Mouse (Mus musculus): Measurements from ENCODE around the gene D930020B18Rik. TPM values are rescaled to one million over a fixed set of nuclear protein-coding genes. Genes with fewer than 3 reads are reported as not detected.

Gene D930020B18Rik
- polyA plus RNA-seq, 1 experiment from 2014 or later = 1.2 TPM

GRCm38 (mm10) chr10:121716862-121717261 lies 75.5 kb downstream of the D930020B18Rik start:
- no peak overlapping the region for H3K27ac ChIP-seq (replicated peaks)
- H3K27me3 ChIP-seq (ENCODE audit: control insufficient read depth, insufficient read depth, low read length) = no peaks in the 10 kb centered on the region
- H3K4me3 ChIP-seq (ENCODE audit: low read depth, low read length) = no peak overlapping the region
- DNase-seq (ENCODE audit: low spot score) (no peak), ATAC-seq (ENCODE audit: low FRiP score, low TSS enrichment) (no peak)
- H3K9ac ChIP-seq (ENCODE audit: low read length) = no peak overlapping the region
- no peak overlapping the region for H3K4me2 ChIP-seq (replicated peaks; ENCODE audit: low read depth)
- no peak for TF ChIP-seq EP300 (optimal IDR thresholded peaks at IDR 0.05)
- TF ChIP-seq CTCF (IDR thresholded peaks at IDR 0.05; ENCODE audit: low read depth) = no peak
- H3K4me1 ChIP-seq (replicated peaks; ENCODE audit: control insufficient read depth, insufficient read depth) = no peaks in the 10 kb centered on the region
- peaks cover 7% of the 10 kb centered on the region; the same call in 1 of the 2 replicates for H3K9me3 ChIP-seq (ENCODE audit: control insufficient read depth, low read length)
- no peaks in the 10 kb centered on the region for H3K36me3 ChIP-seq (ENCODE audit: control insufficient read depth, insufficient read depth, low read length)

GRCm38 (mm10) chr10:121718896-121719585 lies 77.7 kb downstream of the D930020B18Rik start:
- Histone ChIP-seq H3K27ac (replicated peaks) (no peak overlapping the region), H3K27me3 (ENCODE audit: control insufficient read depth, insufficient read depth, low read length) (no peaks in the 10 kb centered on the region), H3K4me3 (ENCODE audit: low read depth, low read length) (no peak overlapping the region), H3K9ac (ENCODE audit: low read length) (no peak overlapping the region), H3K36me3 (ENCODE audit: control insufficient read depth, insufficient read depth, low read length) (no peaks in the 10 kb centered on the region), H3K4me2 (replicated peaks; ENCODE audit: low read depth) (no peak overlapping the region), H3K4me1 (replicated peaks; ENCODE audit: control insufficient read depth, insufficient read depth) (no peaks in the 10 kb centered on the region), H3K9me3 (ENCODE audit: control insufficient read depth, low read length) (peaks cover 7% of the 10 kb centered on the region; the same call in 1 of the 2 replicates)
- DNase-seq (ENCODE audit: low spot score) (no peak), ATAC-seq (ENCODE audit: low FRiP score, low TSS enrichment) (no peak)
- no peak for TF ChIP-seq EP300 (optimal IDR thresholded peaks at IDR 0.05)
- no peak for TF ChIP-seq CTCF (IDR thresholded peaks at IDR 0.05; ENCODE audit: low read depth)
- WGBS = 95% methylated on average over 18 of the region's 18 CpGs

- 96% methylated on average over 13 of the region's 13 CpGs for WGBS
- DNase-seq (ENCODE audit: low spot score) = no peak
- H3K9me3 ChIP-seq (ENCODE audit: control insufficient read depth, low read length) = peaks cover 7% of the 10 kb centered on the region; the same call in 1 of the 2 replicates
- TF ChIP-seq EP300 (optimal IDR thresholded peaks at IDR 0.05) (no peak), CTCF (IDR thresholded peaks at IDR 0.05; ENCODE audit: low read depth) (no peak)
- H3K27me3 ChIP-seq (ENCODE audit: control insufficient read depth, insufficient read depth, low read length) = no peaks in the 10 kb centered on the region
- H3K4me2 ChIP-seq (replicated peaks; ENCODE audit: low read depth) = no peak overlapping the region
- no peak overlapping the region for H3K27ac ChIP-seq (replicated peaks)
- no peak overlapping the region for H3K9ac ChIP-seq (ENCODE audit: low read length)
- no peak overlapping the region for H3K4me3 ChIP-seq (ENCODE audit: low read depth, low read length)
- ATAC-seq (ENCODE audit: low FRiP score, low TSS enrichment) = no peak
- no peaks in the 10 kb centered on the region for H3K36me3 ChIP-seq (ENCODE audit: control insufficient read depth, insufficient read depth, low read length)
- H3K4me1 ChIP-seq (replicated peaks; ENCODE audit: control insufficient read depth, insufficient read depth) = no peaks in the 10 kb centered on the region
Measured at GRCm38 (mm10) chr10:121720701-121721100, 79.3 kb downstream of the D930020B18Rik start.

- H3K9ac ChIP-seq (ENCODE audit: low read length) = no peak overlapping the region
- TF ChIP-seq CTCF (IDR thresholded peaks at IDR 0.05; ENCODE audit: low read depth) (no peak), EP300 (optimal IDR thresholded peaks at IDR 0.05) (no peak)
- no peaks in the 10 kb centered on the region for H3K36me3 ChIP-seq (ENCODE audit: control insufficient read depth, insufficient read depth, low read length)
- WGBS = 78% methylated on average over 4 of the region's 4 CpGs
- H3K27me3 ChIP-seq (ENCODE audit: control insufficient read depth, insufficient read depth, low read length) = no peaks in the 10 kb centered on the region
- no peak overlapping the region for H3K4me3 ChIP-seq (ENCODE audit: low read depth, low read length)
- no peaks in the 10 kb centered on the region for H3K4me1 ChIP-seq (replicated peaks; ENCODE audit: control insufficient read depth, insufficient read depth)
- peaks cover 1% of the 10 kb centered on the region; the same call in 1 of the 2 replicates for H3K9me3 ChIP-seq (ENCODE audit: control insufficient read depth, low read length)
- no peak overlapping the region for H3K4me2 ChIP-seq (replicated peaks; ENCODE audit: low read depth)
- no peak overlapping the region for H3K27ac ChIP-seq (replicated peaks)
- DNase-seq (ENCODE audit: low spot score) (no peak), ATAC-seq (ENCODE audit: low FRiP score, low TSS enrichment) (no peak)
Measured at GRCm38 (mm10) chr10:121726505-121726904, 85.1 kb downstream of the D930020B18Rik start.

GRCm38 (mm10) chr10:121727151-121727550 lies 85.8 kb downstream of the D930020B18Rik start:
- Histone ChIP-seq H3K9ac (ENCODE audit: low read length) (no peak overlapping the region), H3K36me3 (ENCODE audit: control insufficient read depth, insufficient read depth, low read length) (no peaks in the 10 kb centered on the region), H3K27ac (replicated peaks) (no peak overlapping the region), H3K4me1 (replicated peaks; ENCODE audit: control insufficient read depth, insufficient read depth) (no peaks in the 10 kb centered on the region), H3K9me3 (ENCODE audit: control insufficient read depth, low read length) (no peaks in the 10 kb centered on the region), H3K4me3 (ENCODE audit: low read depth, low read length) (no peak overlapping the region), H3K27me3 (ENCODE audit: control insufficient read depth, insufficient read depth, low read length) (no peaks in the 10 kb centered on the region), H3K4me2 (replicated peaks; ENCODE audit: low read depth) (no peak overlapping the region)
- ATAC-seq (ENCODE audit: low FRiP score, low TSS enrichment) = no peak
- no peak for TF ChIP-seq EP300 (optimal IDR thresholded peaks at IDR 0.05)
- TF ChIP-seq CTCF (IDR thresholded peaks at IDR 0.05; ENCODE audit: low read depth) = no peak
- 73% methylated on average over 4 of the region's 4 CpGs for WGBS
- DNase-seq (ENCODE audit: low spot score) = no peak

GRCm38 (mm10) chr10:121728226-121728625 lies 86.8 kb downstream of the D930020B18Rik start:
- ATAC-seq (ENCODE audit: low FRiP score, low TSS enrichment) = no peak
- Histone ChIP-seq H3K4me1 (replicated peaks; ENCODE audit: control insufficient read depth, insufficient read depth) (no peaks in the 10 kb centered on the region), H3K9ac (ENCODE audit: low read length) (no peak overlapping the region), H3K4me2 (replicated peaks; ENCODE audit: low read depth) (no peak overlapping the region), H3K27me3 (ENCODE audit: control insufficient read depth, insufficient read depth, low read length) (no peaks in the 10 kb centered on the region), H3K36me3 (ENCODE audit: control insufficient read depth, insufficient read depth, low read length) (no peaks in the 10 kb centered on the region), H3K27ac (replicated peaks) (no peak overlapping the region), H3K9me3 (ENCODE audit: control insufficient read depth, low read length) (no peaks in the 10 kb centered on the region), H3K4me3 (ENCODE audit: low read depth, low read length) (no peak overlapping the region)
- DNase-seq (ENCODE audit: low spot score) = no peak
- no peak for TF ChIP-seq CTCF (IDR thresholded peaks at IDR 0.05; ENCODE audit: low read depth)
- no peak for TF ChIP-seq EP300 (optimal IDR thresholded peaks at IDR 0.05)
- 97% methylated on average over 4 of the region's 4 CpGs for WGBS

Measured in stomach, postnatal 0 days (tissue).